Mouse (Mus musculus): ENCODE measurements around the gene Gm13889. TPM values are rescaled to one million over a fixed set of nuclear protein-coding genes. Genes with fewer than 3 reads are reported as not detected.

Gm13889 gene
- polyA plus RNA-seq, 1 experiment: 0.99 TPM

- no peak overlapping the region for H3K4me3 ChIP-seq (ENCODE audit: insufficient read depth, low read depth, low read length)
- H3K27ac ChIP-seq (replicated peaks; ENCODE audit: low read depth, low read length): no peak overlapping the region
- H3K4me1 ChIP-seq (ENCODE audit: control insufficient read depth, insufficient read depth, insufficient read length, low read length): no peaks in the 10 kb centered on the region
Measured at GRCm38 (mm10) chr2:93938534-93938933, 18.5 kb downstream of the Gm13889 start.

- H3K27ac ChIP-seq (replicated peaks; ENCODE audit: low read depth, low read length): no peak overlapping the region
- no peak overlapping the region for H3K4me3 ChIP-seq (ENCODE audit: insufficient read depth, low read depth, low read length)
- H3K4me1 ChIP-seq (ENCODE audit: control insufficient read depth, insufficient read depth, insufficient read length, low read length): no peaks in the 10 kb centered on the region
Measured at GRCm38 (mm10) chr2:93928866-93929265, 28.1 kb downstream of the Gm13889 start.

GRCm38 (mm10) chr2:93927701-93928437 is 29.1 kb downstream of the Gm13889 start:
- no peak overlapping the region for H3K27ac ChIP-seq (replicated peaks; ENCODE audit: low read depth, low read length)
- H3K4me3 ChIP-seq (ENCODE audit: insufficient read depth, low read depth, low read length): no peak overlapping the region
- H3K4me1 ChIP-seq (ENCODE audit: control insufficient read depth, insufficient read depth, insufficient read length, low read length): no peaks in the 10 kb centered on the region

GRCm38 (mm10) chr2:93926141-93926540 is 30.9 kb downstream of the Gm13889 start:
- Histone ChIP-seq H3K4me3 (ENCODE audit: insufficient read depth, low read depth, low read length) (no peak overlapping the region), H3K27ac (replicated peaks; ENCODE audit: low read depth, low read length) (no peak overlapping the region), H3K4me1 (ENCODE audit: control insufficient read depth, insufficient read depth, insufficient read length, low read length) (no peaks in the 10 kb centered on the region)

- Histone ChIP-seq H3K27ac (replicated peaks; ENCODE audit: low read depth, low read length) (no peak overlapping the region), H3K4me3 (ENCODE audit: insufficient read depth, low read depth, low read length) (no peak overlapping the region), H3K4me1 (ENCODE audit: control insufficient read depth, insufficient read depth, insufficient read length, low read length) (no peaks in the 10 kb centered on the region)
Measured at GRCm38 (mm10) chr2:93919093-93919492, 37.9 kb downstream of the Gm13889 start.

- Histone ChIP-seq H3K27ac (replicated peaks; ENCODE audit: low read depth, low read length) (no peak overlapping the region), H3K4me1 (ENCODE audit: control insufficient read depth, insufficient read depth, insufficient read length, low read length) (peaks cover 5% of the 10 kb centered on the region), H3K4me3 (ENCODE audit: insufficient read depth, low read depth, low read length) (no peak overlapping the region)
Measured at GRCm38 (mm10) chr2:93913552-93913951, 43.4 kb downstream of the Gm13889 start.

GRCm38 (mm10) chr2:93911942-93912341 is 45.1 kb downstream of the Gm13889 start:
- Histone ChIP-seq H3K4me3 (ENCODE audit: insufficient read depth, low read depth, low read length) (no peak overlapping the region), H3K4me1 (ENCODE audit: control insufficient read depth, insufficient read depth, insufficient read length, low read length) (peaks cover 14% of the 10 kb centered on the region), H3K27ac (replicated peaks; ENCODE audit: low read depth, low read length) (no peak overlapping the region)

GRCm38 (mm10) chr2:93909716-93910115 is 47.3 kb downstream of the Gm13889 start:
- H3K27ac ChIP-seq (replicated peaks; ENCODE audit: low read depth, low read length): no peak overlapping the region
- H3K4me3 ChIP-seq (ENCODE audit: insufficient read depth, low read depth, low read length): no peak overlapping the region
- H3K4me1 ChIP-seq (ENCODE audit: control insufficient read depth, insufficient read depth, insufficient read length, low read length): peaks cover 18% of the 10 kb centered on the region

GRCm38 (mm10) chr2:93907519-93908294 is 49.3 kb downstream of the Gm13889 start:
- H3K27ac ChIP-seq (replicated peaks; ENCODE audit: low read depth, low read length): no peak overlapping the region
- no peak overlapping the region for H3K4me3 ChIP-seq (ENCODE audit: insufficient read depth, low read depth, low read length)
- peaks cover 18% of the 10 kb centered on the region for H3K4me1 ChIP-seq (ENCODE audit: control insufficient read depth, insufficient read depth, insufficient read length, low read length)

GRCm38 (mm10) chr2:93906316-93906715 is 50.7 kb downstream of the Gm13889 start:
- H3K4me3 ChIP-seq (ENCODE audit: insufficient read depth, low read depth, low read length): no peak overlapping the region
- no peak overlapping the region for H3K27ac ChIP-seq (replicated peaks; ENCODE audit: low read depth, low read length)
- H3K4me1 ChIP-seq (ENCODE audit: control insufficient read depth, insufficient read depth, insufficient read length, low read length): peaks cover 18% of the 10 kb centered on the region

Other genes with a start within 250 kb of the Gm13889 start
- gene Ext2, start 134.6 kb downstream of the Gm13889 start, polyA plus RNA-seq (2012; ENCODE audit: insufficient read depth, insufficient read length, missing spikeins): 18.2 and 22.2 TPM in 2 replicates
- 5.2 and 6.4 TPM in 2 replicates for gene Accs, start 107.3 kb downstream of the Gm13889 start, polyA plus RNA-seq (2012; ENCODE audit: insufficient read depth, insufficient read length, missing spikeins)
- gene Accsl, start 88.0 kb downstream of the Gm13889 start, polyA plus RNA-seq (2012; ENCODE audit: insufficient read depth, insufficient read length, missing spikeins): 1.2 TPM in 1 of 2 replicates, not detected in the other
- gene Gm27027, start 39.2 kb upstream of the Gm13889 start, polyA plus RNA-seq (2012; ENCODE audit: insufficient read depth, insufficient read length, missing spikeins): not detected in 2 replicates
- 84.9 and 87.3 TPM in 2 replicates for gene Alkbh3, start 53.6 kb upstream of the Gm13889 start, polyA plus RNA-seq (2012; ENCODE audit: insufficient read depth, insufficient read length, missing spikeins)
- 393 and 417 TPM in 2 replicates for gene Hsd17b12, start 200.8 kb upstream of the Gm13889 start, polyA plus RNA-seq (2012; ENCODE audit: insufficient read depth, insufficient read length, missing spikeins)